Mouse (Mus musculus) ovary, adult 18-20 months (tissue): ENCODE measurements around the gene Hormad2.

Experiments
- DNase-seq: peaks from one replicate; pipeline ENCODE4 v3.0.0; 2022; ENCODE audit warnings: low spot score, mixed read lengths

Hormad2 gene

DNA sequence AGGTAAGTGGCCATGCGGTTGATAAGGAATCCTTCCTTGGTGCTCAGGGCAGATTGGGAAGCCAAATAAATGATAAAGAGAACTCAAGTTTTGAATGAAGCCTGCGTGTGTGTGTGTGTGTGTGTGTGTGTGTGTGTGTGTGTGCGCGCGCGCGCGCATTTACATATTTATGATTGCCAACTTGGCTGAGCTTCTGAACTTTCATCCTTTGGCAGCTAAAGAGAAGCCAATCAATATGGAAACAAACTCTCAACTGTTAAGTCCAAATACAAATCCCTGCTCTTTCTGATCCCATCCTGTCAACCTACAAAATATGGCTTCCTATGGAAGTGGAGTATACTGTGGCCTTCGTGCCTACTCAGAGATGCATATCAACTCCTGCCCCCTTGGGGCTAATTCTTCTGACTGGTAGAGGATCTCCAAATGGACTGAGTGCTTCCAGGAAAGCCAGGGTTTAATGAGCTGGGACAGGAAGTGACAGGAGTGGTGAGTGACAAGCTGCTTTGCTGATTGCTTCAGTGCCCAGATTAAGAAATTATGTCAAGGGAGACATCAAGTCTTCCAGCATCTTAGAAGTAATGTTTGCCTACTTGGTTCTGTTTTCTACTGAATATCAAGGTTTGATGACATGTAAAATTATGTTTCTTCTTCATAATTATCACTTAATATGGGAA, 5.4 kb upstream of the Hormad2 start:
- no peak for DNase-seq

DNA sequence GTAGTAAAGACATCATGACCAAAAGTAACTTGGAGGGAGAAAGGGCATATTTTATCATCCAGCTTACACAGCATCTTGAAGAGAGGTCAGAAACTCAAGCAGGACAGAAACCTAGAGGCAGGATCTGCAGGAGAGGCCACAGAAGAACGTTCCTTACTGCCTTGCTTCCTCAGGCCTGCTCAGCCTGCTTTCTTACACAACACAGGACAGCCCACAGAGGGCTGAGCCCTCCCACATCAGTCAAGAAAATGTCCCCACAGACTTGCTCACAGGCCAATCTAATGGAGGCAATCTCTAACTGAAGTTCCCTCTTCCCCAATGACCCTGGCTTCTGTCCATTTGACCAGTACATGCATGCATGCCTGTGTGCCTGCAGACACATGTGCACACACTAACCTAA, 1.4 kb upstream of the Hormad2 start:
- DNase-seq, result no peak

DNA sequence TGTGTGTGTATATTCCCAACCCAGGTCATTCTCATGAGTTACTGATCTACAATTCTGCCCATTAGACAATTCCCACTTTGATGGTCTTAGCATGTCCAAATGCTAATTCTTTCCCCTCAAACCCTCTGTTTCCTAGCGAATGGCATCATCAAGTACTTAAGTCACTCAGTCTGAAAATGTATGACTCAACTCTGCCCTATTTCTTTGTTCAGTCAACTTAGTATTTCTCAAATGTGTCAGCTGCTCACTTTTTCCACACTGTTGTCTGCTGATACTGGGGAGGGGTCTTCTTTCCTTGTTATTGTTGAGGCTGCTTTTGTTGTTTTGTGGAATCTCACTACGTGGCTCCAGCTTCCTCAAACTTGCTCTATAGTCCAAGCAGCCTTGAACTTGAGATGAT, 2.7 kb downstream of the Hormad2 start:
- no peak for DNase-seq

DNA sequence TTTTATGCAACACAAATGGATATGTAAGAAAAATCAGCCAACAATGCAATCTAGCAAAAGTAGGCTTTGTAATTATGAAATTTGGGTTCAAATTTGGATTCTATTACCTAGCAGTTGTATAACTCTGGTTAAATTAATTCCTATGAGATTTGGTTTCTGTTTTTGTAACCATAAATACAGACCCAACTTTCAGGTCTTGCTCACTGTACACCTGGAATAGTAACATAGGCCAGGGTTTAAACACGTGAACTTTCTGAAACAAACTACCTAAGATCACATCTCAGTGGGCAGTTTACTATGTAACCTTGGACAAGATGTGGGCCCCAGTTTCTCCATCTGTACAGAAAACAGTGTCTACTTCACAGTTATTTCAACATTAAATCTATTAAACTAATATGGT, 3.6 kb downstream of the Hormad2 start:
- DNase-seq, result no peak

DNA sequence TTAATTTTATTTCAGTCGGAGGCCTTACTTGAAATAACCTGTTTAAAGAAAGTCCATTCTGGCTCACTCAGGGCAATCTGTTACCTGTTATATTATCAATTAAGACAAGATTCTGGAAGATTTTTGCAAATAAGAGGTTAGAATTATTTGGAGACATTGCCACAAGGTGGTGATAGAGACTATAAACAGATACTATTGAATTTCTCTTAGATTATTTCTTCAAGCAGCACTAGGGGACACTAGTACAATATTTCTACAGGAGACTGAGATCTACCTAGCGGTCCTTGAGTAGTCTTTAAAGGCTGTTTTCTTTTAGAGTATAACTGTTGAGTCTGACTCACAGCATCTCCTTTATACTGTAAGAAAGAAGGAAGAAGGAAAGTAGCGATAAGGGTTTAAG, 4.3 kb downstream of the Hormad2 start:
- no peak for DNase-seq

DNA sequence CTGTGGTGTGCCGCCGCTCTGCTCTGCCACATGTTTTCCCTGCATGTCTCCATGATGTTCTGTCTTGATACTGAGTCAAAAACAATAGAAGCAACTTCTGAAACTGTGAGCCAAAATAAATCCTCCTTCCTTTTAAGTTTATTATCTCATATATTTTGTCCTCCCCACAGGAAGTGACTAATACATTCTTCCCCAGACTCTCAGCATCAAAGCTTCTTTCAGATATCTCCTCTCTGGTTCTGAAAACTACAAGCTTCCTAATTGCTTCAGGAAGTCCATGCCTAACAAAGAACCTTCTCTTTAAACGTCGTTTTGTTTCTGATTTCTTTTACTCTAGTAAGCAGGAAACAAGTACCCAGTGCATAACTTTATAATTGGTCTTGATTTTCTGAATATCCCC, 6.4 kb downstream of the Hormad2 start:
- no peak for DNase-seq

DNA sequence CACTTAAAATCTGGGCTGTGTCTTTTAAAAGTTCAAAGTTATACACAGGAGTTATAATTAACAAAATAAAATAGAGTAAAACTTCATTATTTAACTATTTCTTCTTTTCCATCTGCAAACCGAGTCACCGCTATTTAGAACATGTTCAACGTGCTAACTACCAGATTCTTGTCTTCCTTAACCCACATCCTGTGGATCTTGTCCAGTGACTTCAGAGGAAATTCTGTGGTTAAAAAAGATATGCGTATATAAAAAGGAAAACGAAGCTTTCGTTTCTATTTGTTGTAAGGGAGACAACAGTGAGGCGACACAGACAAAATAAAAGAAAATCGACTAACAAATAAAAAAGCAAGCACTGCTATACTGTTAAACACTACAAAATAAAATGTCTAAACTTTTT, 17.1 kb downstream of the Hormad2 start:
- DNase-seq, result no peak

DNA sequence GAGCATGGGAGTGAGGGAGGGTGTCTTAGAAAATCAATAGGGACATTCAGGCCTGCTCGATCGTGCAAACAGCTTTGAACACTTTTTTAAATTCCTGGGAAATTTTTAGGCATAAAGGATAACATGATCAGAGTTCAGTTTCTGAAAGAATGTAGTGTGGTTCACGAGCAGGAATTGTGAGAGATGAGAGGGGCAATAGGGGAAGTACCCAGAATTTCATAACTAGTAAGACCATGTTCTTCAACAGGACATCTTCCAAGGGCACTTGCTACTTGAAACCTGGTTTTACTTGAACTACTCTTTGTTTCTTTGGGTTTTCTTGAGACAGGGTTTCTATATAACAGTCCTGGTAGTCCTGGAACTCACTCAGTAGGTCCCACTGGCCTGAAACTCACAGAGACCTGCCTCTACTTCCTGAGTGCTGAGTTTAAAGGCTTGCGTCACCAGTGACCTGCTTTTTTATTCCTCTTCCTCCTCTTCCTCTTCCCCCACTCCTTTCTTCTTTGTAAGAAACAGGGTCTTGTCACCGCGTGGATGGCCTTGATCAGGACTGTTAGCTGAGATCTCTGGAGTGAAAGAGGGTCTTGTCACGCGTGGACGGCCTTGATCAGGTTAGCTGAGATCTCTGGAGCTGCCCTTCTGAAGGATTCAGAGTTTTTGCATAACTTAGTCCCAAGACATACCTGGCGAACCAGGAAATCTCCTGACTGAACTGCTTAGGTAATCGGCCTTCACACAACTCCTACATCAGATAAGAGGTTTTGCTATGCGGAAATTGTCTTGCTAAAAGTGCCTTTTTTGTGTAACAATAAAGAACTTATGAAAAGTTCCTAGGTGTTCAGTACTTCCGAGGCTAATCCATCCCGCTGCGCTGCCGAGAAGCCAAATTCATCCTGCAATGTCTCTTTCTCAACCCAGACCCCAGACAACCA, 18.1 kb downstream of the Hormad2 start:
- DNase-seq, result no peak

DNA sequence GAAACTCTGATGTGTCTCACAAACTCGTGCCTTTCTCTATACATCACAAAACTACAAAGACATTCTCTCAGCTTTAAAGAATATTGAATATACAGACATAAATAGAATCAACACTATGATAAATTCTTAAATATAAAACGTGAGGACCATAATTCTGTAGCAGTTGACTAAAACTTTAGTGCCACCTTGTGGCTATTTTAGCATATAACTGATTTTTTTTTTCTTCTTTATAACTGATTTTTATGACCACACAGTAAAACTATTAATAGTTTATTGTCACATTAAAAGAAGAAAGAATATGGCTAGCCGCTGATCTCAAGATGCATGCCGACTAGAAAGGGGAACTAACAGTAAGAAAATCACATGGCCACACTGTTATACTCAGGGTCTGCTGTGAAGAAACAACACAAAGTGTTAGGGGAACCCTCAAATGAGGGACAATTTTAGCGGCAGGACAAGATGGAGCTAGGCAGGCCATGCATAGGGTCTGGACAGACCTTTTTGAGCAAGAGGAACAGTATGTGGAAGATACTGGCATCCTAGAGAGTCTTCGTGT, 18.9 kb downstream of the Hormad2 start:
- DNase-seq, result no peak

DNA sequence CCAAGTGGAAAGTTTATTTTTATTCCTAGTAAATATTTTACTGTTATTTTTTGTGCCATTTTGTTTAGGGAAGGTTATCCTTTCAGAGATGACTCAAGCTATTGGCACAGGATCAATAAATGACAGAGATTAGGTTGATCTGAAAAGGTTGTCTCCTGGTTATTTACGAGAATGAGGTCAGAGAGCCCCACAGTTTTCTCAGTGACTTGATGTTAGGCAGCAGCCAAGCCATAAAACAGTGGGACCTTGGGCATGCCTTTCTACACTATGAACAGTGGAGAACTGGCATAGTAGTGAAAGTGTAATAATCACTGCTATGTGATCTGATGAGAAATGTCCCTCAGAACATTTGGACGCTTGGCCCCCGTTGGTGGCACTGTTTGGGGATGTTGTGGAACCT, 22.9 kb downstream of the Hormad2 start:
- no peak for DNase-seq

DNA sequence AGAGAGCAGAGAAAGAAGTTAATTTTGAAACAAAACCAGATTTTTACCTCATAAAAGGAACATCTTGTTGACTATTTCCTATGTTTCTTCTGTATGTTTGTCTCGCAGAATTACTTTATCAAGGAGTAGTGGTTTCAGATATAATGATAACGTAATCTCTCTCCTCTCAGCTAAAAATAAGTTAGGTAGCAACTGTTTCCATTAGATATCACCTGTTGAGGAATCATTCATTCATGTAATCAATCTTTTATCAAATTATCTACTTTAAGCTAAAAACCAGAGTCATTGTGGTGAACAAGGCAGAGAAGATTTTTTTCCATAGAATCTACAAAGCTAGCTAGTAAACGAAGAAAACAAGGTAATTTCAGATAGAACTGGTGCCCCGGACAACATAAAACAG, 28.6 kb downstream of the Hormad2 start:
- DNase-seq, result no peak

DNA sequence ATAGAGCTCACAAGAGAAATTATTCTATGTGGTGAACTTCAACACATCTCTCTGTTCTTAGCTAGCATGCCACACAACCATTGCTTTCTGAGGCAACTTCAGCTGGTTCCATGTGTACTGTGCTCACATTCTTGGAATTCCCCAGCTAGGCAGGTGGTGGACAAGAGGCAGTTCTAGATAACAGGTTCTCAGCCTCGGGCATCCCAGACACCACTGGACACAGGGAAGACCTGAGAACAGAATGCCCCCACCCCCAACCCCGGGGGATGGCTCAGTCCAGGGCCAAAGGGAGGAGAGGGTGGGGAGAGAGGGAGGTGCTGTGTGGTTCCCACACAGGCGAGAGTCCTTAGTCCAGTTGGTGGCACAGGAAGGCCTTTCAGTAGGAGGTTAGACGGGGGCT, 36.6 kb downstream of the Hormad2 start:
- no peak for DNase-seq

DNA sequence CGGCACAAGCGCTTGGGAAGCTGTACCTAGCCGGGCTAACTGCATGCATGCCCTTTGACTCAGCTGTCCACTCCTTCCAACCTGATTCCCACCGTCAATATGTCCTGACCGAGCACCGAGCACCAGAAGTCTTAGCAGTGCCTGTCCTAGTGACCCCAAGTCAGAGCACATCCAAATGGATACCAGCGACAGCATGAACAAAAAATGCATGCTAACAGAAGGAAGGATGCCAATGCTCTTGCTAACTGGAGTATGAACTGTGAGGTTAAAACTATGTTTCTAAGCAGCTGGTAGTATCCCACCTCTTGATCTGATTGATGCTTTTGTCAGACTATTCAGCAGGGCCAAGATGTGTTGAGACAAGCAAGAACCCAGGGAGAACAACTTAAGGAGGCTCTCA, 37.5 kb downstream of the Hormad2 start:
- no peak for DNase-seq

DNA sequence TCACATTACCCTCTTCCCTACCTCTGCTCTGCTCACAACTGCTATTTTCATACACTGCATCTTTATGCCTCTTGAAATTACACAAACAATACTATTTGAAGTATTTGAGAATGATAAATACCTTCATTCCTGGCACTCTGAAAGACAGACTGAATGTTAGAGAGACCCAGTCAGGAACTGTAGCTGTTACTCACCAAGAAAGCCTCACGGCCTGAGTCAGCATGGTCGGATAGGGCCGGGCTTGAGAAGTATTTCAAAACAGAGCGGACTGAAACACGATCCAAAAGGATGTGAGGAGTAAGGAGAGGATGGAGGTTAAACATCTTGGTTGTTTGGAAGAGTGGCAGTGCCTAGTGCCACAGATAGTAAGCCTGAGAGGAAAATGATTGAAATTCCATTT, 39.7 kb downstream of the Hormad2 start:
- DNase-seq, result no peak

DNA sequence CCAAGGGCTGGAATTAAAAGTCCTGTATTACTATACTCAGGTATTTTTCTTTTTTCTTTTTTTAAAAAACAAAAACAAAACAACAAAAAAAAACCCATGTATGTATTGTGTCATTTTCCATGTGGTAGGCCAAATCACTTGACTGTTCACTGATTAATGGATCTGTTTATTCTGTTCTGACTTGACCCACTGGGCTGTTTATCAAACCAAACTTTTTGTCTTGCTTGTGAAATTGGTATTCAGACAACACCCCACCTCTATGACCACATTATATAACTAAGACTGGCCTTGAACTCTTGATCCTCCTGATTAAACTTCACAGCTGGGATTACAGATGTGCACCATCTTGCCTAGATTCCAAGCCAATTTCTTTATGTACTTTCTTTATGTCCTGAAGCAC, 46.7 kb downstream of the Hormad2 start:
- DNase-seq, result no peak

DNA sequence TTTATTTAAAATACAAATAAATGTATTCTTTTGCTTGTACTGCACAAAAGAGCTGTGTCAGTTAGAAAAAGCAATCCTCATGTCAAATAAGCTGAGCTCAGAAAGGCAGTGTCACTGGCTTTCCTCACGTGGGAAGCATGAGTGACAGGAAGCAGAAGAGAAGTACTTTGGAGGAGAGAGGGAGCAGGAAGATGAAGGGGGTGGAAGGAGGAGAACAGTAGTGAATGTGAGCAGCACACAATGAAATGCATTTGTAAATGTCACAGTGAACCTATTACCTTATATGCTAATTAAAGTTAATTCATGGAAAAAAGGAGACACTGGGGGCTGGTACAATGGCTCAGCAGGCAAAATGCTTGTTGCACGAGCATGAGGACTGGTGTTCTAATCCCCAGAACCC, 52.9 kb downstream of the Hormad2 start:
- no peak for DNase-seq

DNA sequence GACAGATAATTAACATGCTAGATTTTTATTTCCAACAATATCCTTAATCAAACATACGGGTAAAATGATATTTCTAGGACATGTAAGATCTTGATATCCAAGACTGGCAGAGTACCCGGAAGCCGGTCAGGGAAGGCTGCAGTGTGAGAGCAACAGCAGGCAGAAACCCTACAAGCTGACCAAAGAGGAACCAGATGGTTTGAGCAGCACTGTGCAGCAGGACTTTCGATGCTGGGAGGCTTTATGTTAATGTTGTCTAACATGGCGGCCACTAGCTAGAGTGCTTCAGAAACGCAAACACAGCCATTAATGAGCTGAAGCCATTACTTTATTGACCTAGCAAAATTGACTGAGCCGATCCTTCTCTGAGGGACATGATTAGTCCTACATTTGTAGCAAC, 58.6 kb downstream of the Hormad2 start:
- DNase-seq, result no peak

DNA sequence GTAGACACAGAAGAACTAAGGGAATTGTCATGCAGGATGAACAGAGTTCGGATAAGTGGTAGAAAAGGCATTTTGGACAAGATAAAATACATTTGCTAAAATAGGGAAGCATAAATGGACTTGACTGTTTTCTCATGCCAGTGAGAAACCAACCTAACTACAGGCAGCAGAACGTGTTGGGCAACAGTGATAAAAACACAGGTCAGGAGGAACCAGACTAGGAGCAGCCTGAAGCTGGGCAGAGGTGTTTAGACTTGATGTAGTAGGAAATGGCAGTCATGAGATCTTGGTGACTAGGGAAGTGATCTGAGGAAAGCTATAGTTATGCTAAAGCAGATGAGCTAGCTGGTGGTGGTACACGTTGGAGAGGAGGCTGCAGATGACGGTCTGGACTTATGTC, 61.0 kb downstream of the Hormad2 start:
- DNase-seq, result no peak

DNA sequence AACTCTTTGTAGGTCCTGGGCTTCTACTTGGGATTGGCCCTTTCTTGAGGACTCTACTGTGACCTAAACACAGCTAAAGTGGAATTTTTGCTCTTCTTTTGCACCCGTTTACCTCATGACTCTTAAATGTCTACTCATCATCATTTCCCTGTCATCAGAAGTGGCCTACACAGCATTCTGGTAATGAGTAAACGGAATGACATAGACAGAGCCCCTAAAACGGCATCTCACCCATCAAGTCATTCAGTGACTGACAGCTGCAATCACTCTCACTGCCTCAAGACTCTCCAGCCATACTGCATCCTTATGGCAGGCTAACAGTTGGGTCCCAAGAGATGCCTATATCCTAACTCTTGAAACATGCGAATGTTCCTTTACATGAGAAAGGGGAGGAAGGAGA, 74.5 kb downstream of the Hormad2 start:
- no peak for DNase-seq

DNA sequence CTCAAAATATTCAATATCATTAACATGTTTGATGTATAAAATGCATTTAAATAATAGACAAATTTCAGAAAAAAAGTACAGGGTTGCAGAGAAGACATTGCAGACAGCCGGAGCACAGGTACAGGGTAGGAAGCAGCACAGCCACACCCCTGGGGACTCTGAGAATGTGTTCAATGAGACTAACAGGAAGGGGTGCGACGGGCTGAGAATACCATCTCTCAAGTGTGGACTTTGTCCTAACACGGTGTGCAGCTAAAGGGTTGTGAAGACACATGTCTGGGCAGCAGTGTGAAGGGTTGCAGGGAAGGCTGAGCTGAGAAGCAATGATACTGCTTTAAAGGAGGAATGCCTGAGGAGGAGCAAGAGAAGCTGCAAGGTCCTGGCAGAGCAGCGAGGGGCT, 85.5 kb downstream of the Hormad2 start:
- DNase-seq, result no peak

DNA sequence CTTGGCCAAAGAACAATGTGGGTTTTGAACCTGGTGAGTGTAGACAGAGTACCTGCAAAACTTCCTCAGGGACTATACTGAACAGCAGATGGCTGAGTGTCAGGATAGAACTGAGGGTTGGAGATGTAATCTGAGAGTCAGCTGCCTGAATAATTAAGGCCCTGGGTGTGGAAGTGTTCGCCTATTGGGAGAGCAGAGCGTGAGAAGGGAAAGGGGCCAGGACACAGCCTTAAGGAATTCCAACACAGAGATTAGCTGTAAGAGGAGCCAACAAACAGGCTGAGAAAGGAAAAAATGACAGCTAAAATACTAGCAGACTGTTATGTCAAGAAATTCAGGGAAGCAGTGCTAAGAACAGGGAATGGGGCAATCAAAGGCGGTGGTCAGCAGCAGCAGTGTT, 88.3 kb downstream of the Hormad2 start:
- DNase-seq, result no peak

DNA sequence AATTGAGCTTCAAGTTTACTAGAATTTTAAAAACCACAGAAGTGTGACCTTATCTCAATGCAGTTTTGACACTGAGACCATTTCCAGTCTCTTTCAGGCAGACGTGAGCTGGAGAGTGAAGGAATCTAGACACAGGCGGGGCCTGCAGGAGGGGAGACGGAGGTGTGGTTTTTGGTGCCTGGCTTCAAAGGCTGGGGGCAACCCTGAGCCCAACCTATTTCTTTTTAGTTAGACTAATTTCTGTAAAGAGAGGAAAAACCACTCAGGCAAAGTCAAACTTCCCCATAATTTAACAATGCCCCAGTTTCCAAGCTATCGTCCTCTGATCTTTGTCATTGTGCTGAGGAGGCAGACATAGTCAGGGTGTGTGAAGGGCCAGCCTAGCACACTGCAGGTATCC, 97.0 kb downstream of the Hormad2 start:
- DNase-seq, result no peak

DNA sequence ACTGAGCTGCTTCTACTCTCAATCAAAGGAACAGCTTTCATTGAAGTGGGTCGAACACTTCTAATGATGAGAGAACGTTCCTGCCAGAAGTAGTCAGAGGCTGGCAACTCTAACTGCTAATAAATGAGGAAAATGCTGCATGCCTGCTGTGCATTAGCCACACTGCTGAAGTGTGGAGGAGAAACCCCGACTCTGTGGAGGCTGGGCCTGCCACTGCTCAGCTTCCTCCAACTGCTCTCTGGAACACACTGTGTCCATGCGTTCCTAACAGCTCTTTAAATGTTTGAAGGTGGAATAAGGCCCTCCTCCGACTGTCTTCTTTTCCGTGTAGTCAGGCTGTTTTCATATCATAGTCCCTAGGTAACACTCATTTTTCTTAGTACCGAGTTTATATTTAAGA, 98.9 kb downstream of the Hormad2 start:
- no peak for DNase-seq
